Mouse (Mus musculus): Measurements from ENCODE around the gene Ube2q1.

The Ube2q1 gene

GRCm38 (mm10) chr3:89772968-89773709 is at the start of gene Ube2q1:
Gene Ube2q1, plus strand, starts transcription at chr3:89773616.
- DNase-seq (ENCODE audit: low read depth in 1 of 2, low spot score in 2 of 2) = peak; percentile 83 to 90

- DNase-seq (ENCODE audit: low read depth in 1 of 2, low spot score in 2 of 2) = peak in 1 of 2 experiments; percentile 54
These were observed 46.4 kb upstream of the Ube2q1 start for GRCm38 (mm10) chr3:89727028-89727427.

DNA sequence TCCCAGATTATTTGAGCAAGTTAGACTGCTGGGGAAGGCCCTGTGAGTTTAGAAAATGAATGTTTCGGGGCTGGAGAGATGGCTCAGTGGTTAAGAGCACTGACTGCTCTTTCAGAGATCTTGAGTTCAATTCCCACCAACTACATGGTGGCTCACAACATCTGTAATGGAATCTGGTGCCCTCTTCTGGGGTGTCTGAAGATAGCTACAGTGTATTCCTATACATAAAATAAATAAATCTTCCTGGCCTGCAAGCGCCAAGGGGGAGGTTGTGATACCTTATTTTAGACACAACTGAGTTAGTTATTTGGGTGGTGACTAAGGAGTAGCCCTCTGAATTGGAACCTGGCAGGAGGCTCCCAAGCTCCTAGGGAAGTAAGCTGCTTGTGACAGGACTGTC is 44.6 kb upstream of the Ube2q1 start:
- no peak for DNase-seq (ENCODE audit: low read depth in 1 of 2, low spot score in 2 of 2)

DNA sequence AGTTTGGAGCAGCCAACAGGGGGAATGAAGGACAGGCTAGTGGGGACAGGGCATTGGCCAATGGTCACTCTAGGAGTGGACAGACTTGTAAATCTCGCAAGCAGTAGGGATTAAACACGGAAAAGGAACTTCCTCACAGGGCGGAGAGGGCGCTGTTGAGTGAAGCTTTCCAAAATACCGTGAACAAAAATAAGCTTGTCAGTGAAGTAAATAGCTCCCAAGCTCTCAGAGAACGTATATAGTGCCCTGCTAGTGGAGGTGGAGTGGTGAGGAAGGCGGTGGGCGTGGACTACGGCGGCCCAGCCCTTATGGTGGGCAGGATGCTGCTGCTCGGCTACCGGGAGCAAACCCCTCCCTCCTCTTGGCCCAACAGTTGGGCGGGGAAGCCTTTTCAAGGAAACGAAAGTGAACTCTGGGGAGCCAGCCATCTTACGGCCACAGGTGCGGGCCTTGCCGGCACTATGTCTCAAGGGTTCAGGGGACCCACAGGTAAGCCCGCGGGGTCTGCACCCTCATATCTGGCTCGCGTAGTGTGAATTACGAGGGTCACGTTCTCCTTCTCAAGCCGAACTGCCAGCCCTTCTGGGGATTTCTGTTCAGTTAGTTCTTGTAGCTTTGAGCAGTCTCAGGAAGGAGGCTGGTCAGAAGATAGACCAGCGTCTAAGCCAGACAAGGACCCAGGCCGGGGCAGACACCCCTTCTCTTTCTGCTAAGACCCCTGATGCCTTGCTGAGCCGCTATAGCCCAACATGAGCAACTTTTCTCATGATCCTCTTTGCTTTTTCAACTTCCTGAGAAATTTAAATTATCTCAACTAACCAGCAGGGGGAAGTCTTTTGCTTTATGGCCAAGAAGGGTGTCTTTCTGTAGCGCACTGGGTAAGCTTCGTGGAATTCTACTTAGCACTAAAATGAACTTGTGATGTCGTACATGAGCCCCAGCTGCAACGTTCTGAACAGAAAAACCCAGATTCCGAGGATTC is 42.8 kb upstream of the Ube2q1 start:
- DNase-seq (ENCODE audit: low read depth in 1 of 2, low spot score in 2 of 2) = peak; percentile 71 to 80

DNA sequence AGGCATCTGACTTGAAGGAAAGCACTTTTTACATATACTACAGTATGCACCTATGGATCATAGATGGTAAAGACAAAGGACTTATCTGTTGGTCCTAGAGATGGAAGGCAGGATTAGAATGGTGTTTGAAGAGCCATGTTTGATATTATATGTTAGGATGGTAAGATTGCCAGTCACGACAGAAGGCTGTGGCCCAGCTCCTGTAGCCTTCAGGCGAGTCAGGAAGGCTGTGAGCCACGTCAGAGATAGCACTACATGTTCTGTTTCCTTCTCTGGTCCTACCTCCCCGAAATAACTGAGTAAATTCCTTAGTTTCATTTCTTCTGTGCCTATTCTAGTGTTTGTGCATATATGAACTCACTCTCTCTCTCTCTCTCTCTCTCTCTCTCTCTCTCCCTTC is 41.3 kb upstream of the Ube2q1 start:
- DNase-seq (ENCODE audit: low read depth in 1 of 2, low spot score in 2 of 2) = no peak

DNA sequence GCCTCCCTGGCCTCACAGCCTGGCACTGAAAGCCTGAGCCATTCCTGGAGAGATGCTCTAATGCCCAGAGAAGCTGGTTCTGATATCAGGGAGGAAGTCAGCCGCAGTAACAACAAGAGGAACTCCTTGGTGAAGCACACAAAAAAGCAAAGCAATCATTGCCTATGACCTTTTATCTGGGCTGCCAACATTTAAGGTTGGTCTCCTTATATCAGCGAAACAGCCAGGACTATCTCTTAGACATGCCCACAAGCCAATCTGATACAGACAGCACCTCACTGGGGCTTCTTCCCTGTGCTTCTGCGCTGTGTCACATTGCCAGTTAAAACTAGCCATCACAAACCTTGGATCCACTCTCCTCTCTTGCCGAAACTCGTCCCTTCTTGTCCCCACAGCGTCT is 34.9 kb upstream of the Ube2q1 start:
- no peak for DNase-seq (ENCODE audit: low read depth in 1 of 2, low spot score in 2 of 2)

- no peak for DNase-seq (ENCODE audit: low read depth in 1 of 2, low spot score in 2 of 2)
These were observed 21.1 kb upstream of the Ube2q1 start for GRCm38 (mm10) chr3:89752307-89752706.

GRCm38 (mm10) chr3:89755283-89755682 is 18.1 kb upstream of the Ube2q1 start:
- no peak for DNase-seq (ENCODE audit: low read depth in 1 of 2, low spot score in 2 of 2)

DNA sequence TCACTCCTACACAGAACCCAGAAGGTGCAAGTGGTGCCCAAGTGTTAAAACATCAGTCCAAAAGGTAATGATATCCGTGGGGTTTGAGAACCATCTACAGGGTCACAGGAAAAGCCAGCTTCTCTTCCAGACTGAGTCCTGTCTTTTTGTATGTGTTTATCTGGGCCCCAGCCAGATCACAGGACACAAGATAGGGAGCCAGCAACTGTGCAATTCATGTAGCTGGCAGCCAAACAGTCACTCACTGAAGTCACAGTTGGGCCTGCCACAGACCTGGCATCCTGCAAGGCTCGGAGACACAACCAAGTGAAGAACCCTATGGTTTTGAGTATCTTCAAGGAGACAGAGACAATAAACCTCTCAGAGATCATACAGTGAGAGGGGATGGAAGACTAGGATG is 15.6 kb upstream of the Ube2q1 start:
- no peak for DNase-seq (ENCODE audit: low read depth in 1 of 2, low spot score in 2 of 2)

GRCm38 (mm10) chr3:89759786-89760185 is 13.6 kb upstream of the Ube2q1 start:
- no peak for DNase-seq (ENCODE audit: low read depth in 1 of 2, low spot score in 2 of 2)

DNA sequence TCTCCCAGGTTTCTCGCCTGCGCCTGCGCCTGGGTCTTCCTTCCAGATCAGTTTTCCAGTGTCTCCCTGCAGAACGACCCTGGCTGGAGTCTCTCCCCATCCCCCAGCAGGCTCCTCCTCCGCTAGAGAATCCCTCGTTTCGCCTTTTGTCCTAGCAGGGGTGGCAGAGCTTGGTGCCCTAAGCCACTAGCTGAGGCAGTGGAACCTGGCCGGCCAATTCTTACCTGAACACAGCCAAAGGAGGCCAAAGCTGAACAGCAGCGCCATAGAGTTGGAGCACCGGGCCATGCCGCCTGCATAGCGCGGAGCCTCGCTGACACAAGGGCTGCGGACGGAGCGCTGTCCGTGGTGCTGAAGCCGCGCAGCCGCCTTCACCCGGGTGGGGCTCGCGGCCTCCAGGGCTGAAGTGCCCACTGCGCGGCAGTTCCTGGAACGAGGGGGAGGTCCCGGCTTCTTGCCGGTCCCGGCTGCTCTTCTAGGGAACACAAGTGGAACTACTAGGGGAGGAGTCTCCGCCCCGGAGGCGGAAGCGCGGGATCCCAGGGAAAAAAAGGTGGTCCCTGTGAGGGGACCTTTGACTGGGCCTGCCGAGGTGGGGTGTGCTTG is 9.2 kb upstream of the Ube2q1 start, which contains the start of gene Chrnb2:
Gene Chrnb2, minus strand, starts transcription at position 514 of the 606 bp plus-strand sequence.
- DNase-seq (ENCODE audit: low read depth in 1 of 2, low spot score in 2 of 2) = peak in 1 of 2 experiments; percentile 54

DNA sequence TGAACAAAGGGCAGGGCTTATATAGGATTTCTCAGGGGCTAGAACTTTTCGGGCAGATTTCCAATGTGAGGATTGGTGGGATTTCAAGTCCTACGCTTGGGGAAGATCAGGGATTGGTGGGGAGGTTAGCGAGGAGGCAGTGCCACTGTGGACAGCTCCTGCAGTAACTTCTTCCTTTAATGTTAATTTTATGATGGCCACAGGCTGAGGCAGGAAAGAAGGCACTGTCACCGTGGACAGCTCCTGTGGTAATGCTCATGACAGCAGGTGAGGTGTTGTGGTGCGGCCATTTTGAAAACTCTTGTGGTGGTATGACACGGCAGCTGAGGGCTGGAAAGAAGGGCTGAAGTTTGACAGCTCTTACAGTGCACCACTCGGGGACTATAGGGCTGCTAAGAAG is 3.8 kb upstream of the Ube2q1 start:
- DNase-seq (ENCODE audit: low read depth in 1 of 2, low spot score in 2 of 2) = no peak

GRCm38 (mm10) chr3:89770425-89771002 is 2.9 kb upstream of the Ube2q1 start:
- no peak for DNase-seq (ENCODE audit: low read depth in 1 of 2, low spot score in 2 of 2)

DNA sequence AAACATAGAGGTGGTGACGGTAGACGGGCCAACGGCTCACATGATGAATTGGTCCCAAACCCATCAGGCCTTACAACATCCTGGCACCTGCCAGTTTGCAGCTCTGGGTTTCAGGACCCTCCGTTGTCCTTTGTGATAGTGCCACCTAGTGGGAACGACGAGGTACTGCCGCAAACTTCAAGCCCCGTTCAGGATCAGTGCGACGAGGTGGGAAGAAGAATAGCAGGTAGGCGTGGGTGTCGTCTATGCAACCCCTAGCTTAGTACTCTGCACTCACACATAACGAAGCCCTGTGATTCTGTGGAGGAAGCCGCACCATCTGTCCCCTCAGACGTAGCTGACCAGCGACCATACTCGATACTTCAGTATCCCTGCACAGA is 838 bp upstream of the Ube2q1 start:
- peak; percentile 48 to 68 for DNase-seq (ENCODE audit: low read depth in 1 of 2, low spot score in 2 of 2)

GRCm38 (mm10) chr3:89773740-89774211 is 360 bp downstream of the Ube2q1 start:
- DNase-seq (ENCODE audit: low read depth in 1 of 2, low spot score in 2 of 2) = peak in 1 of 2 experiments; percentile 34

DNA sequence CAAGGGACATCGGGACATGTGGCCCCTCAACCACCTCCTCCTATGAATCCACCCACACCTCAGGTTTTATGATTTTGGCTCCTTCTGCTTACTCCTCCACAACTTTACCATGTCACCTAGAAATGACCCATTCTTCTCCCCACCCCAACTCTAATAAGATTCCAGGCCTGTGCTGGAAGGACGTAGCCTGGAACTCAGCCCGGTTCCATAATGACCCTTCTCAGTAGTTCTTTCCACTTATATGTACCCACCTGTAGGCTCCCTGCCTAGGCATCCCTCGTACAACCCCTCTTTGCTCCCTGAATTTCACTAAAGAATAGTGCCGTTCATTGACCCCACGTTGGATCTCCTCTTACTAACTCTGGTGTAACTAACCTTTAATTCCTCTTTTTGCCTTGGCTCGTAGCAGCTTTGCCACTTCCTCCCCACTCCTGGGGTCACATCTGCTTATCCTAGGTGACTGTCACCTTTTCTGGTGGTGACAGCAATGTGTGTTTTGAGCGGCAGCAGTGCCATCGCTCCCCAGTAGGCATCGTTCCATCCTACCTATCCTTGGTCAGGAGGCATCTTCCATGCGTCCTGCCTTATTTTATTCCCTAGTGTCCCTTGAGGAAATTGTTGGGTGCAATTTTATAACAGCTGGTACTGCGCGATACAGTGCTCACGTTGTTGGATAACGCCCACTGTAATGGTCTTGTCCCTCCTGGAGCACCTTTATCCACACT is 982 bp downstream of the Ube2q1 start:
- DNase-seq (ENCODE audit: low read depth in 1 of 2, low spot score in 2 of 2) = peak in 1 of 2 experiments; percentile 31

DNA sequence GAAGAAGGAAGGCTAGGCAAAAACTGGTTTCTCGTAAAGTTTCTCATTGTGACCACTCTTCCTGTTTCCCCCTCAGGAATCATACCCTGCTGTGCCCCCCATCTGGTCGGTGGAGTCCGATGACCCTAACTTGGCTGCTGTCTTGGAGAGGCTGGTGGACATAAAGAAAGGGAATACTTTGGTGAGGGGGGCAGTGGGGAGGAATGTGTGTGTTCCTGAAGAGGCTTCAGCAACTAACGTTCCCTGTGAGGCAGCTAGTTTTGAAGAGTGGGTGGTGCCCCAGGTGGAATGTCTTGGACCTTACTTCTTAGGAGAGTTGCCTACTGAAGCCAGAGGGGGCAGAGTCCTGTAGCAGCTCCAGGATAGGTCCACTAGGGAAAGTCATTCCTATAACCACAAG is 2.6 kb downstream of the Ube2q1 start:
- no peak for DNase-seq (ENCODE audit: low read depth in 1 of 2, low spot score in 2 of 2)

DNA sequence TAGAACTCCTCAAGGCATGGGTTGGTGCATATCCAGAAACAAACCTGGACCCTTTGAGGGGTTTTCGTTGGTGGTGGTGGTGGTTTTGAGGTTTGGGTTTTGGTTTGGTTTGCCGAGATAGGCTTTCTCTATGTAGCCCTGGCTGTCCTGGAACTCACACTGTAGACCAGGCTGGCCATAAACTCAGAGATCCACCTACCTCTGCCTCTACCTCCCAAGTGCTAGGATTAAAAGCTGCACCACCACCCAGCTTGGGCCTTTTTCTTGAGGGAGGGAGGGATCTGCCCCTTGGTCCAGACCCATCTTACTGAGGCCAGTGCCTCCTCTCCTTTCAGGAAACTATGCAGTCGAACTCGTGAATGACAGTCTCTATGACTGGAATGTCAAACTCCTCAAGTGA is 6.7 kb downstream of the Ube2q1 start:
- DNase-seq (ENCODE audit: low read depth in 1 of 2, low spot score in 2 of 2) = no peak

GRCm38 (mm10) chr3:89781640-89782039 is 8.2 kb downstream of the Ube2q1 start:
- no peak for DNase-seq (ENCODE audit: low read depth in 1 of 2, low spot score in 2 of 2)

- DNase-seq (ENCODE audit: low read depth in 1 of 2, low spot score in 2 of 2) = peak in 1 of 2 experiments; percentile 70
These were observed 11.8 kb downstream of the Ube2q1 start for GRCm38 (mm10) chr3:89784991-89785753.
